Mouse (Mus musculus) lung, embryonic 16.5 days (tissue): ENCODE measurements around the gene Dip2a. TPM values are rescaled to one million over a fixed set of nuclear protein-coding genes. Genes with fewer than 3 reads are reported as not detected.

Experiments
- ATAC-seq: fragments of 200-750 bp; cut with Nextera tagmentation; 2 replicates; pipeline ENCODE4 v1.8.0; 2017; ENCODE audit warnings: low read depth, mild to moderate bottlenecking, moderate library complexity
- H3K27ac ChIP-seq: fragments of 300-500 bp; sonication (generic); 2 replicates; pipeline ENCODE4 v1.5.1; 2014; ENCODE audit warnings: mild to moderate bottlenecking, control low read depth, low read length
- H3K27me3 ChIP-seq: fragments of 300-500 bp; sonication (generic); 2 replicates; pipeline ENCODE4 v1.6.1; 2014; ENCODE audit warnings: low read depth, low read length, mixed read lengths; ENCODE audit not compliant: control insufficient read depth, insufficient read depth
- H3K36me3 ChIP-seq: fragments of 300-500 bp; sonication (generic); 2 replicates; pipeline ENCODE4 v1.6.1; 2014; ENCODE audit warnings: low read length; ENCODE audit not compliant: control insufficient read depth, insufficient read depth
- H3K4me1 ChIP-seq: fragments of 300-500 bp; sonication (generic); replicated peaks from 2 replicates; pipeline ENCODE4 v1.6.1; 2014; ENCODE audit warnings: low read length, mixed read lengths; ENCODE audit not compliant: control insufficient read depth, insufficient read depth
- H3K4me2 ChIP-seq: fragments of 300-500 bp; sonication (generic); 2 replicates; pipeline ENCODE4 v1.6.1; 2014; ENCODE audit warnings: low read depth, low read length, control low read depth
- H3K4me3 ChIP-seq: fragments of 300-500 bp; sonication (generic); 2 replicates; pipeline ENCODE4 v1.5.1; 2014; ENCODE audit warnings: mild to moderate bottlenecking, low read length, control low read depth
- H3K9ac ChIP-seq: fragments of 300-500 bp; sonication (generic); 2 replicates; pipeline ENCODE4 v1.6.1; 2014; ENCODE audit warnings: low read length, control low read depth
- H3K9me3 ChIP-seq: fragments of 300-500 bp; sonication (generic); 2 replicates; pipeline ENCODE4 v1.6.1; 2016; ENCODE audit warnings: low read length; ENCODE audit not compliant: control insufficient read depth
- WGBS: fragments of 180-500 bp; shearing (Covaris S2); extraction: QIAGEN DNeasy Blood & Tissue Kit; methylation state at CpG from one replicate; pipeline ENCODE4 v1.1.7; 2014; 5-methylcytosine and 5-hydroxymethylcytosine counted together
- polyA plus RNA-seq: library from polyadenylated mRNA; unstranded; fragments of >200 nt; fragmentation: Nextera tagmentation; extraction: Ambion mirVana; gene quantifications from 2 replicates; pipeline ENCODE4 v1.2.1, GENCODE M21; 2015

Dip2a gene
- polyA plus RNA-seq, 1 experiment from 2014 or later = 12.9 TPM

- Histone ChIP-seq H3K27me3 (no peaks in the 10 kb centered on the region), H3K36me3 (peaks cover 27% of the 10 kb centered on the region)
- 96% methylated on average over 7 of the region's 7 CpGs for WGBS
Measured at GRCm38 (mm10) chr10:76210806-76211205, 134.3 kb downstream of the Dip2a start.

More at GRCm38 (mm10) chr10:76210806-76211205, 134.3 kb downstream of the Dip2a start:
- Histone ChIP-seq H3K4me1 (no peaks in the 10 kb centered on the region), H3K4me2 (no peak overlapping the region), H3K9me3 (peaks cover 10% of the 10 kb centered on the region; the same call in 1 of the 2 replicates), H3K4me3 (no peak overlapping the region), H3K9ac (no peak overlapping the region), H3K27ac (no peak overlapping the region)
- ATAC-seq = no peak

Other genes starting within 250 kb of the Dip2a start
- not detected in 2 replicates for gene Slc5a4b, start 234.3 kb downstream of the Dip2a start, polyA plus RNA-seq
- gene Slc5a4a, start 197.8 kb downstream of the Dip2a start, polyA plus RNA-seq = not detected in 2 replicates
- gene Prmt2, start 107.4 kb downstream of the Dip2a start, polyA plus RNA-seq = 51.1 and 56.6 TPM in 2 replicates
- gene S100b, start 91.4 kb downstream of the Dip2a start, polyA plus RNA-seq = 0.73 and 1.1 TPM in 2 replicates
- gene AC141477.1, start 95.2 kb upstream of the Dip2a start, polyA plus RNA-seq = not detected in 2 replicates
- gene Pcnt, start 97.5 kb upstream of the Dip2a start, polyA plus RNA-seq = 18.3 and 21.1 TPM in 2 replicates
- gene 2610028H24Rik, start 103.8 kb upstream of the Dip2a start, polyA plus RNA-seq = 3.6 and 4.6 TPM in 2 replicates
- 49.4 and 56.4 TPM in 2 replicates for gene Mcm3ap, start 123.6 kb upstream of the Dip2a start, polyA plus RNA-seq
- gene Ybey, start 123.8 kb upstream of the Dip2a start, polyA plus RNA-seq = 6.4 and 7.2 TPM in 2 replicates
- 17.9 and 20.8 TPM in 2 replicates for gene Lss, start 186.3 kb upstream of the Dip2a start, polyA plus RNA-seq
- gene Spatc1l, start 217.0 kb upstream of the Dip2a start, polyA plus RNA-seq = not detected in 2 replicates
- 0.14 and 0.62 TPM in 2 replicates for gene Ftcd, start 230.4 kb upstream of the Dip2a start, polyA plus RNA-seq